Mouse (Mus musculus): Measurements from ENCODE around the gene Gm43720.

The Gm43720 gene

GRCm38 (mm10) chr5:138279585-138280424 is at the start of gene Gm43720, which contains the start of the genes Gpc2 and Stag3:
Gene Gm43720, minus strand, starts transcription at chr5:138279958.
Gene Gpc2, minus strand, starts transcription at chr5:138280005.
Gene Stag3, plus strand, starts transcription at chr5:138280240.
- DNase-seq, result peak; percentile 84

GRCm38 (mm10) chr5:138312795-138313194 is 33.0 kb upstream of the Gm43720 start:
- DNase-seq, result no peak

GRCm38 (mm10) chr5:138299613-138300012 is 19.9 kb upstream of the Gm43720 start:
- no peak for DNase-seq

GRCm38 (mm10) chr5:138294158-138294557 is 14.4 kb upstream of the Gm43720 start:
- DNase-seq, result no peak

- no peak for DNase-seq
Measured at GRCm38 (mm10) chr5:138291638-138292037, 11.9 kb upstream of the Gm43720 start.

- DNase-seq, result no peak
Measured at GRCm38 (mm10) chr5:138287861-138288260, 8.1 kb upstream of the Gm43720 start.

GRCm38 (mm10) chr5:138283540-138283939 is 3.8 kb upstream of the Gm43720 start:
- no peak for DNase-seq

- no peak for DNase-seq
Measured at GRCm38 (mm10) chr5:138281798-138282197, 2.0 kb upstream of the Gm43720 start.

- DNase-seq, result no peak
Measured at GRCm38 (mm10) chr5:138280829-138281228, 1.1 kb upstream of the Gm43720 start.

GRCm38 (mm10) chr5:138280425-138280768 is 639 bp upstream of the Gm43720 start:
- no peak for DNase-seq

GRCm38 (mm10) chr5:138277994-138278393 is 1.8 kb downstream of the Gm43720 start:
- no peak for DNase-seq

- no peak for DNase-seq
Measured at GRCm38 (mm10) chr5:138275216-138276050, 4.3 kb downstream of the Gm43720 start.

GRCm38 (mm10) chr5:138274186-138274585 is 5.6 kb downstream of the Gm43720 start:
- DNase-seq, result no peak

GRCm38 (mm10) chr5:138272409-138272923 is 7.3 kb downstream of the Gm43720 start, which contains the start of gene Gal3st4:
Gene Gal3st4, minus strand, starts transcription at chr5:138272840.
- no peak for DNase-seq

- no peak for DNase-seq
Measured at GRCm38 (mm10) chr5:138271232-138271631, 8.5 kb downstream of the Gm43720 start.

GRCm38 (mm10) chr5:138268980-138269379 is 10.8 kb downstream of the Gm43720 start:
- no peak for DNase-seq

GRCm38 (mm10) chr5:138267114-138267513 is 12.6 kb downstream of the Gm43720 start:
- DNase-seq, result no peak

- no peak for DNase-seq
Measured at GRCm38 (mm10) chr5:138265712-138266111, 14.0 kb downstream of the Gm43720 start.

GRCm38 (mm10) chr5:138264207-138264578 is 15.6 kb downstream of the Gm43720 start:
- no peak for DNase-seq

- DNase-seq, result peak; percentile 96
Measured at GRCm38 (mm10) chr5:138263260-138264206, 16.2 kb downstream of the Gm43720 start, which contains the start of gene BC037034. Gene BC037034, minus strand, starts transcription at chr5:138264033.

GRCm38 (mm10) chr5:138262582-138263240 is 17.0 kb downstream of the Gm43720 start:
- DNase-seq, result no peak

- DNase-seq, result no peak
Measured at GRCm38 (mm10) chr5:138262001-138262400, 17.8 kb downstream of the Gm43720 start.

Data from right cerebral cortex, postnatal 14 days (tissue).